Mouse (Mus musculus): ENCODE data around the gene Xpa. TPM values are rescaled to one million over a fixed set of nuclear protein-coding genes. Genes with fewer than 3 reads are reported as not detected.
A peak's percentile ranks its signal among the peaks of the same experiment; 100 is the strongest.

Gene Xpa
- polyA plus RNA-seq, 1 experiment, result 35.0 TPM

DNA sequence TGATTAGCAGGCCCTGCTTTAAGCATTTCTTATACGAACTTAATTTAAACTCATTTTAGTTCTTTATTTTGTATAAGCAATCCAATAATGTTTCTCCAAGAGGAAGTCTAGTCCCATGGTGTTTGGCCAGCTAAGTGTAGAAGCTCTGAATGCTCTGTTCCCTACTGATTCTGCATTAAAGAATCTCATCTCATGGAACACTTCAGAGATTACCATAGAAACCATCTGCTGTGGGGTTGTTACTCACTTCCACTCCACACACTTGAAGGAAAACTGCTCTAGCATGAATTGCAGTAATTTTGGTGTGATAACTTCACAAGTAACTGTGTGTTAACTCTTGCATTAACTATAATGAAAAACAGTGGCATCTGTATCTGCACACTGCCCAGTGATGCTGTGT, 49.2 kb downstream of the Xpa start:
- DNase-seq (ENCODE audit: low spot score), result no peak

DNA sequence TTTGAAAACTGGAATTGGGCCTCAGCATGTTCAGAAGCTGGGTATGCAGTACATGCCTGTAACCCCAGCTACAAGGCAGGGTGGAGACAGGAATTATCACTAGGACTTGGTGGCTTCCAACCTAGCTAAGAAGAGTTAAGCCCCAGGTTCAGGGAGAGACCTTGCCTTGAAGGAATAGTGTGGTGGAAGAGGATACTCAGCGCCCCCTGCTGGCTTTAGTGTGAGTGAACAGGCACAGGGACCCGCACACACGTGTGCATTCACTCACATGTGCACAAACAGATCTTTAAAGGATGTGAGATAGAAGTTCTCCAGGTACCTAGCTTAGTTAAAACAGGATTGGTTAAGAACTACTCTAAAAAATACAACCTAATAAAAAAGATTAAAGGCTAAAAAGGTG, 51.8 kb downstream of the Xpa start:
- no peak for DNase-seq (ENCODE audit: low spot score)

DNA sequence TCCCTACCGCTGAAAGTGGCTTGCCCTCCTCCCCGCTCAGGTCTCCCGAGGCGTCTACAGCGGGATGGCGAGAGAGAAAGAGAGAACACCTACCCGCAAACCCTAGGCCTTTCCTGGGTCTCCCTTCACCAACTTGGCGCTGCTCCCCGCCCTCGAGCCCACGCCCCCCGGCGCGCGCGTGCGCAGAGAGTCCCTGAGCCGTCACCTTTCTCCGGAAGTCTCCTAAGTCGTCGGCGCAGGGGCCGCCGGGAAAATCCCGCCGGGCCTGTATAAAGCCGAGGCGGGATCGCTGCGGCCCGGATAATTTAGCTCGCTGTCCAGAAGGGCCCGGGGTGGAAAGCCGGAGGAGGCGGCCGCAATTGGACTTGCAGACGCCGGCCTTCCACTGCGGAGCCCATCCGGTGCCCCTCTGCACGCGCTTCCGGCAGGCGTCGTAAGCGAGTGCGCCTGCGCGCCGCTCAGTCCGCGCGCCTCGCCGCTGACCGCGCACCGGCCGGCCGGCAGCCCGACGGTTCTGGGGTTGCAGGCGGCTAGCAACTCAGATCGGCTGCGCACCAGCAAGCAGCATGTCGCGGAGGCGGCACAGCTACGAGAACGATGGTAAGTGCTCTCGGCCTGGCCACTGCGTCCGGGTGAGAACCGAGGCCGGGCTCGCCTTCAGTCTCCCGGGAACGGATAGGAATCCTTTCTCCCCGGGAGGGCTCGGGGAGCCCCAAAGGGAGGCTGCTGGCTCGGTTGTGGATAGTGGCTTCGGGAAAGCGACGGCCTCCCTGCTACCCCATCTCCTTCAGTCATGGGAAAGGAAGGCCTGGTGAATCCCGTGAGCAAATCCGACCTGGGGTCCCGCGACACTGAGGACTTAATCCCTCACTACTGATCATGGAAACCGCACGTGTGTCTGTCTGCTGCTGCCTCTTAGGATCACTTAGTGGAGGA, 57.6 kb downstream of the Xpa start, which contains the start of the genes Ncbp1 and Tstd2:
TSS of gene Ncbp1 (plus strand) at position 327 of the 936 bp plus-strand sequence.
TSS of gene Tstd2 (minus strand) at position 408 of the 936 bp plus-strand sequence.
- DNase-seq (ENCODE audit: low spot score), result peak; percentile 96

DNA sequence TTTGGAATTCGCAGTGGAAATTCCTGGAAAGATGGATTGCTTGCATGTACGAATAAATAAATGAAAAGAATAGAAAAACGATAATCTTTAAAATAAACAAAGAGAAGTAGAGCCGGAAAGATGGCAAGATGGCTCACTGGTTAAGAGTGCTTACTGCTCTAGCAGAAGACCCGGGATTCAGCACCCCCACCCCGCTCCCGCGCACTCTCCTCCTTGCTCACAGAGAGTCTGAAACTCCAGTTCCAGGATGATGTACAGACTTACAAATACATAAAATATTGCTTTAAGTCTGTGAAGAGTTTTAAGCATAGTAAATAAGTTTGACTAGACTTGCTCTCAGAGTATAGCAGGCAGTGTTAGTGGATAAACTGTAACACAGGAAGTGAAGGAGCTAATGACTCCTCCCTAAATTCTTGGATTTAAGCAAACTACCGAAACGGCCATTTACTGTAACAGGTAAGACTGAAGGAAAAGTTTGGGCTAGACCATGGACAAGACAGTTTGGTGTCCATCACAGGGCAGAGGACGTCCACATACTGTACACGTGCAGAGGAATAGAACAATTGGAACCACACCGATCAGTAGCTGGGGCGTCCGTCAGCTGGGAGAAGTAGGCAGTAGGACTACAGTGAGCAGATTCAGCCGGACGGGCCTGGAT, 58.4 kb downstream of the Xpa start:
- no peak for DNase-seq (ENCODE audit: low spot score)

DNA sequence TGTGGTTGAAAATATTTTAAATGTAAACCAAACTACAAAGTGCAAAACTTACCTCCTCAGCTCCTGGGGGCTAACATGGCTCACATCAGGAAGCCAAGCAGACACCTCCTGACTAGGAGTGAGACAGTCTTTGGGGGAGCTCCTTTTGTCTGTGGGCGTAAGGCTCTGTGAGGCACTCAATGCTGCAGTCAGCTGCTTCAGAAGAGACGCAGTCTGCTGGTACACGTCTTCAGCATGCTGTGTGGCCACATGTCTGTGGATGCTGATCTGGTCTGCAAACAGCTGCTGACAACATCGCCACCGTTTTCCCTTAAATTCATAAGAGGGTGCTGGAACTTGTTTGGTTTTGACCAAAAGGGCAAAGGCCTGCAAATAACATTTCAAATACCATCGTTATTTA, 64.3 kb downstream of the Xpa start:
- no peak for DNase-seq (ENCODE audit: low spot score)

DNA sequence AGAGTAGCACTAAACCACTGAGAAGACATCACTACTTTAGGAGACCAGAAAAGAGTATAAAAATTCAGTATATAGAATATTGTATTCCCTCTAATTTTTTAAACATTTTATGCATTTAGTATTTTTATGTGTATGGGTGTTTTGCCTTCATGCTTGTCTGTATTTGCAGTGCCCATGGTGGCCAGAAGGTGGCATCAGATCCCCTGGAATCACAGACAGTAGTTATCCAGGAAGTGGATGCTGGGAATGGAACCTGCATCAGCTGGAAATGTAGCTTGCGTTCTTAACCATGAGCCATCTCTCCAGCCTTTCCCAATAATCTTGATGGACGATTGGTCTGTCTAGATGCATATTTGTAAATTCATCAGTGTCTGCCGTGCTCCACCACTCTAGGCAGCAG, 65.9 kb downstream of the Xpa start:
- DNase-seq (ENCODE audit: low spot score), result no peak

DNA sequence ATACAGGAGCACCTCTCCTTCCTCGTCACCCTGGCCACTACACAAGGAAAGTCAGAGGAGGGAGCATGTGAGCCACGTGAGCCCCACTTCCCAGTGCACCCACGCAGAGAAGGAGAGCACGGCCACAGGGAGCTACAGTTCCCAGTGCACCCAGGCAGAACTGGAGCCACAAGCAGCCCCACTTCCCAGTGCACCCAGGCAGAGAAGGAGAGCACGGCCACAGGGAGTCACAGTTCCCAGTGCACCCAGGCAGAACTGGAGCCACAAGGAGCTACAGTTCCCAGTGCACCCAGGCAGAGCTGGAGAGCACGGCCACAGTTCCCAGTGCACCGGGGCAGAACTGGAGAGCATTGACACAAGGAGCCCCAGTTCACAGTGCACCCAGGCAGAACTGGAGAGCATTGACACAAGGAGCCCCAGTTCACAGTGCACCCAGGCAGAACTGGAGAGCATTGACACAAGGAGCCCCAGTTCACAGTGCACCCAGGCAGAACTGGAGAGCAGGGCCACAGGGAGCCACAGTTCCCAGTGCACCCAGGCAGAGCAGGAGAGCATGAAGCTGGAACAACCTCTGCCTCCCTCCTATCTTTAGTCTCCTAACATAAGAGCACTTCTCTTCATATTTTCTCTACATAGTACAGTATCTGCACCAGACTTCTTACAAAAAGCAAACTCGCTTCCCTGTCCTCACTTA, 66.7 kb downstream of the Xpa start:
- no peak for DNase-seq (ENCODE audit: low spot score)

DNA sequence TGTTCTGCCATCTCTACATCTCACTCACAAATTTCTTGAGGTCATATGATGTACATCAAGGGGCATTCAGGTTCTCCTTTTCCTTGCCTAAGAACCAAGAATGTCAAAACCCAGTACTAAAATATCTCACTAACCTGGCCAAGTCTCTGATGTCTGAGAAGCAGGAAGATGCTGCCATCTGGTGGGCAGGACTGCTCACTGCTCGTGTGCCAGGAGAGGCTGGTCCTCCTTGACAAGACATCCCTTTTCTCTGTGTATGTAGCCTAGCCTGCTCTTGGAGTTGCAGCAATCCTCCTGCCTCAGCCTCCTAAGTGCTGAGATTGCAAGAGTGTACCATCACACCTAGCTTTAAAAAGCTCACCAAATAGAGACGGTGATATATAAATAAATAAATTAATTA, 69.6 kb downstream of the Xpa start:
- no peak for DNase-seq (ENCODE audit: low spot score)

DNA sequence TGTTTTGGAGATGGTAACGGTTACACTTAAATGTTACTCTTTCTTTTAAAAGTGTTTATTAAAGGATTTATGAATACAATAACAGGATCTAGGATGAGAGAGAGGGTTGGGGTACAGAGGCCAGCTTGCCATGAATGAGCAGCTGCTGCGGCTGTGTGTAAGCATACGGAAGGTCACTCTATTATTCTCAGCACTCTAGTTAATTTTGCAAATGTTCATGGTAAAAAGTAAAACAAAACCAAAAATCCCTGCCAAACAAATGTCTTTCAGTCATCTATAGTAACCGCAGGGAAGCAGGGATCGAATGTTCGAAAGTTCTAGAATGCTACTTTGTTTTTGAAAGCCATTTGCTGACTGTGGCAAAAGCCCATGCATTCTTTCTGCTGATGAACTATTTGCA, 72.8 kb downstream of the Xpa start:
- DNase-seq (ENCODE audit: low spot score), result no peak

DNA sequence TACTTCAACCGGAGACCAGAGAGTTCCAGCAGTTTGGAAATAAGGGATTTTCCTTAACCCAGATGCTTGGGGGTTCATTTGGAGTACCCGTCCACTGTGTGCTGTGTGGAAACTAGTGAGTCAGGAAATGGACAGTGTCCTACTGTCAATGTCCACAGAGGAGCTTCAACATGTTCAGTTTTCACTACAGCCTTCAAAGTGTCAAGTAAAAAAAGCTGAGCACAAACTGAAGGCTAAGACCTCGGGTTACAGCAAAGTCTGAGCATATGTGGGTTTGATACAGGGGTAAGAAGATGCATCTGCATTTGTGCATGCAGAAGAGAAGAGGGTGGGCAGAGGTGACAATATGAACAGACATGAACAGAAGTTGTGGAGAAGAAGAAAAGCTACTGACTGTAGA, 75.3 kb downstream of the Xpa start:
- DNase-seq (ENCODE audit: low spot score), result no peak

DNA sequence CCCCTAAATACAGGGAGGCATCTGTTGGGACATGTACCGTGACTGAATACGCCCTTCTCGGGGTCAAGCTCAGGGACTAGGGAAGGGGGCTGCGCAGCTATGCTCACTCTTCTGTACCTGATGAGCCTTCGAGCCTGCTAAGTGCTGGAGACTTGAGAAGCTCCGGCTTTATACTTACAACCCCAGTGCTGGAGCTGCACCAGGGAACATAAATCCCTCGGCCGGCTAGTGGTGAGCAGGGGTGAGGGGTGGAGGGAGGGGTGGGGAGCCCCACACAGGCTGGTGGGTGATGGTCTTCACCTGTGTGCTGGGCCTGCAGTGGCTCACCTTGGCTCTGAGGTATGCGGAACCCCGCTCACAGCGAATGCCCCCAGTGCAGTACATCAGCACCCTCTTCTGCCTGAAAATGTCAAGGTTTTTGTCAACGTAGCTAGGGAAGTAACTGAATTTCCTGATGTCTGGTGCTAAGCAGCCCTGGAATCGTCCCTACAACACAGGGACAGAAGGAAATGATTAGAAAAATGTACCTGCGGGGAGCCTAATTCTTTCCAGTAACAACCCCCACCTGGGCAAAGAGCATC, 76.5 kb downstream of the Xpa start:
- DNase-seq (ENCODE audit: low spot score), result no peak

DNA sequence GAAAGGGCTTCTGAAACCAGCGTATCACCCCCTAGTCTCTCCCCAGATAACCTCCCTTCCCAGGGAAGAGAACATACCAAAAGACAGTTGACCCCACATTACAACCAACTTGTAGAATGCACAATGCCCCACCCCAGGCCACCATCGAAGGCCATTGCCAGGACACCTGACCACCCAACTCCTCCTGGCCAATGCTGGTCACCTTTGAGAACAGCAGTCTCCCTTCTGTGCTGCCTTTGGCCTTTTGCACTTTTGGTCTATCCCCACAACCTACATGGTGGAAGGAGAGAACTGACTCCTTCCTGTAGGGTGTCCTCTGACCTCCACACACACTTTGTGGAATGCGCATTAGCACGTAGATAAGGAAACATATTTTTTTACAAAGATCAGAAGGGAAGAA, 78.6 kb downstream of the Xpa start:
- no peak for DNase-seq (ENCODE audit: low spot score)

DNA sequence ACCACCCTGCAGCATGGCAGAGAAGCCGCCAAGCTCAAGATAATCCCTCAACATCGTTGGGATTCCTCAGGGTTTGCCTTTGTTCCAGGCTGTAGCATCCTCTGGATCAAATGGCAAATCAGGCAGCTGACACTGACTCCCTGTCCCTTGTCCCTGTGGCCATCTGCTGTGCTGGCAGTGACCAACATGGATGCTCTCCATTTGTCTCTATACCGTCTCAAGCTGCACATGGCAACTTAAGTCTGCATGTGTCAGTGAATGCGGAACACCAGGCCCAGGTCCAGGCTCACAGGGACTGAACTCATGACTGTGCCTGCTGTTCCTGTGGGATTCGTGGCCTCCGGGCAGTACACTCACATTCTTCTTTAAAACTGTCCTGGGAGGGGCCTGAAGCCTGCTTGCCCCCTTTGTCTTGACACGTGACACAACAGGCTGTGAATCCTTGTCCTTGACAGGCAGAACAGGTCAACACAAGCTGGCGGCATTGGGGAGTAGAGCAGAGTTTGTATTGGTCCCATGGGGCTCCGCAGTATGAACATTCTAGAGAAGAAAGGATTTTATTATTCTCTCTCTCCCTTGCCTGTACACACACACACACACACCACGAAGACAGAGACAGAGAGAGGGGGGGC, 79.5 kb downstream of the Xpa start:
- no peak for DNase-seq (ENCODE audit: low spot score)

DNA sequence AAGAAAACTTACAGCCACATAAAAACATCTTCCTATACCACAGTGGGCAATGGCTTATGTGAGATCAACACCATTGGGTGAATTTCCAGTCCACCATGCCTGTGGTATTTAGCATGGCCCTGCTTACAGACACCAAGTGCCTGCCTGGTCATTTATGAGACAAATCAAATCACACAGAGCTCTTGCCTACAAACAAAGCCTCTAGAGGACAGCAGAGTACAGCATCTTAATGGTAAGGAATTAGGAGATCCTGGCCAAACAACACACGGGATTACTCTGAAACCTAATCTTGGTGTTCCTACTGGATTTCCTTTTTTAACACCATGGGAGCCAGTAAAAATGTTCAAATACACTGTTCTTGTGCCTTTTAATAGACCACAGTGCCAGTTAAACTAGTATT, 80.8 kb downstream of the Xpa start:
- DNase-seq (ENCODE audit: low spot score), result no peak

DNA sequence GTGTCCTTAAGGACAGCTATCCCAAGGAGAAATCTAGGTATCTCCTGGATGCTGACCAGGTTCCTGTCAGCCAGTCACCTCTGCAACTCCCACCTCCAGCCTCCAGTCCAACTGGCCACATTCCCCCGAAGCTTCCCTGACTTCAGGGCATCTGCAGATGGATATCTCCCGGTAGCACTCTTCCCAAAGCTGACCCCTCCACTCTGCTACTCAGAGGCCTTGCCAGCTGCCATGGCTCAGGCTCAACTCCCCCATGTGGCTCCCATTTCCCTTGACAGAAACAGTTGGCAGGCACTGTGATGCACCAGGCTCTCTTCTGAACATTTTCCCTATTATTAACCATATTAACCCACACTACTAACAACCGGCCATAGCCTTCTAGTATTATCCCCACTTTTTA, 84.8 kb downstream of the Xpa start:
- DNase-seq (ENCODE audit: low spot score), result no peak

DNA sequence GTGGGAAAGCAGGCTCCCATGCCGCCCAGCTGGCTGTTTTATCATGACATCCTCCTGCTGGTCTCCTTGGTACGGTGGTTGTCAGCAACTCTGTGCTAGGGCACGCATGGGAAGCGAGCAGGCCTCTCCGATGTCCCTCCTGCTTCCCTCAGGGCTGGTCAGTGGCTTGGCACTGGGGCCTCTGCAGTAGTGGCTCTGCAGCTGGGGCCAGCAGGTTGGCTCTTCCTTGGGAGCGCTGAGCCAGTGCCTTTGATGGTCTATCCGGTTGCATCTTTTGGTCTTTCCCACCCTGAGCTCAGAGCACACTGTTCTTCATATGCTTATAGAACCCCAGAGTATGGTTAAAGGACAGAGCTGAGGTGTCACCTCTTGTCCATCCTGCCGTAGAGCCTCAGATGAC, 86.0 kb downstream of the Xpa start:
- no peak for DNase-seq (ENCODE audit: low spot score)

Other genes starting within 250 kb of the Xpa start
- 30.6 and 31.7 TPM in 2 replicates for gene Tdrd7, start 231.0 kb downstream of the Xpa start, polyA plus RNA-seq (2012; rRNA removed)
- gene Tmod1, start 157.4 kb downstream of the Xpa start, polyA plus RNA-seq (2012; rRNA removed), result 7.0 and 7.9 TPM in 2 replicates
- 32.9 and 33.7 TPM in 2 replicates for gene Ncbp1, start 57.7 kb downstream of the Xpa start, polyA plus RNA-seq (2012; rRNA removed)
- 20.8 and 20.9 TPM in 2 replicates for gene Tstd2, start 57.6 kb downstream of the Xpa start, polyA plus RNA-seq (2012; rRNA removed)
- not detected in 2 replicates for gene Foxe1, start 147.3 kb upstream of the Xpa start, polyA plus RNA-seq (2012; rRNA removed)
- gene Trmo, start 193.1 kb upstream of the Xpa start, polyA plus RNA-seq (2012; rRNA removed), result 4.7 and 6.3 TPM in 2 replicates
- gene Hemgn, start 217.2 kb upstream of the Xpa start, polyA plus RNA-seq (2012; rRNA removed), result 0.06 and 0.07 TPM in 2 replicates

Measured in urinary bladder, adult 2 months (tissue).